Mouse (Mus musculus) neutrophil, adult 5-6 weeks (primary cell): ENCODE measurements around the gene Them7. TPM values are rescaled to one million over a fixed set of nuclear protein-coding genes. Genes with fewer than 3 reads are reported as not detected.
A peak's percentile ranks its signal among the peaks of the same experiment; 100 is the strongest.

ENCODE experiments used
- ATAC-seq: fragments of 151-379, 151-347 bp; 2 replicates; pipeline ENCODE4 v1.8.0; 2017; ENCODE audit warnings: mild to moderate bottlenecking, moderate TSS enrichment; ENCODE audit not compliant: insufficient number of reproducible peaks, poor library complexity, low FRiP score, severe bottlenecking; ENCODE audit errors: extremely low read depth
- total RNA-seq: library from RNA; stranded (forward); fragments of 200-1000 nt; gene quantifications from 2 replicates; pipeline ENCODE4 v1.2.3, GENCODE M21; 2017

Them7 gene
- total RNA-seq, 1 experiment from 2014 or later: not detected

DNA sequence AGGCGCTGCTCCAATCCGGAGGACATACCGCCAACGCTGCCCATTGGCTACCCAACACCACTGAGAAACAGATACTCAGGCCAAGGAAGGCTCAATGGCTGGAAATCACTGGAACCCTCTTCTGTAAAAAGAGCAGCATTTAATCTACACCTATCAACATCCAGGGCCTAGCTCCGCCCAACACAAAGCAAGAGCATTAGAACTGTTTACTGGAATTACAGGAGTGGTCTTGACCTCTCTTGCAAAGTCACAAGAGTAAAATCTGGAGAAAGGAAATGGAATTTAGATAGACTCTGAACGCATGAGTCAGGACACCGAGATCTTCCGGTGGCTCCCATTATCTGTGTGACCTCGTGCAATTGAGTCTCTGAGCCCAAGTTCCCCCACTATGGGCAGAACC, 171.9 kb downstream of the Them7 start:
- no peak for ATAC-seq

DNA sequence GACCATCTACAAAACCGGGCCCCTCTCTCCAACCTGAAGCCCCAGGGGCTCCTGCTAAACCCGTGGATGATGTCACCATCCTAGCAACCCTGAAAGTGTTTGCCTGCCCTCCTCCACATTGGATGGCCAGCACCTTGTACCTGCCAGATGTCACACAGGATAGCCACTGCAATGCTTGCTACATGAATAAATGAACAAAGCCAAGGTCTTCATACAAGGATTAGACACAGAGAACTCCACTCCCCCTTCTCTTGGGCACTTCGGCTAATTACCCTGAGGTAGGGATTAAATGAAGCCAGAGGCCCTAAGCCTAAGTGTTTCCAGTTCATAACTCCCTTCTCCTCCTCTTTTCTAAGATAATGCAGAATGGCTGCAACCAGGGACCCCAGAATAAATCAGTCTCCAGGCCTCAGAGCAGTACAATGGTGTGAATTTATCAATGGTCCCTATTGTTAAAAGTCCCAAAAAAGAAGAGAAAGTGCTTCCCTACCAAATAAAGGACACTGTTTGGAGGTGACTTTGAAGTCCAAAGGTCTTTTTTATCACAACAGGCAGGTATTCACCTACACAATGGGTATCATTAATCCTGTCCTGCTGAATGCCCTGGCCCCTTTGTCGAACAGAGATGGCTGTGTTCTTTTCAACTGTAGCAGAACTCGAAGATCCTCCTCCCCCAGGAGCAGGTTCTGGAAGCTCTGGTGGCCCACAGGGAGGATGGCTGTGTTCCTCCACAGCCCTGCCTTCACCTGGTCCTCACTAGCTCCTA, 173.5 kb downstream of the Them7 start:
- no peak for ATAC-seq

DNA sequence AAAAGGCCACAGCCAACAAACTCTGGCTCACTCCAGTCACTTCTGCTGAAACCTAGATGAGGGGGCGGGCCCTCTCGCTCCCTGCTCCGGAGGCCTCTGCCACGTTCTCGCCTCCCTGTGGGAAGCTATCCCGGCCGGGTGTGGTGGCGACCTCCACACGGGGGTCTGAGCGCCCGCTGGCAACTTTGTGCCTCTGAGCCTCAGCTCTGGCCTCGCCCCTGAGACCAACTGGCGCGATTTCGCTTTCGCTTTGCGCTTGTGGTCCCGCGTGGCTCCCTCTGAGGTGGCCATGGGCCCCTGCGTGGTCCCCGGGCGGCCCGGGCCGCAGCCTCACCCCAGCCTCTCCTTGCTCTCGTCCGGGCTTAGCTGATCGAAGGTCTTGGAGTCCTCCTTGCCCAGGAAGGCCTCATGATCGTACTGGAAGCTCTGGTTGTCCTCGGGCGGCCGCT, 174.5 kb downstream of the Them7 start:
- peak; percentile 34; the same call in 1 of the 2 replicates for ATAC-seq

DNA sequence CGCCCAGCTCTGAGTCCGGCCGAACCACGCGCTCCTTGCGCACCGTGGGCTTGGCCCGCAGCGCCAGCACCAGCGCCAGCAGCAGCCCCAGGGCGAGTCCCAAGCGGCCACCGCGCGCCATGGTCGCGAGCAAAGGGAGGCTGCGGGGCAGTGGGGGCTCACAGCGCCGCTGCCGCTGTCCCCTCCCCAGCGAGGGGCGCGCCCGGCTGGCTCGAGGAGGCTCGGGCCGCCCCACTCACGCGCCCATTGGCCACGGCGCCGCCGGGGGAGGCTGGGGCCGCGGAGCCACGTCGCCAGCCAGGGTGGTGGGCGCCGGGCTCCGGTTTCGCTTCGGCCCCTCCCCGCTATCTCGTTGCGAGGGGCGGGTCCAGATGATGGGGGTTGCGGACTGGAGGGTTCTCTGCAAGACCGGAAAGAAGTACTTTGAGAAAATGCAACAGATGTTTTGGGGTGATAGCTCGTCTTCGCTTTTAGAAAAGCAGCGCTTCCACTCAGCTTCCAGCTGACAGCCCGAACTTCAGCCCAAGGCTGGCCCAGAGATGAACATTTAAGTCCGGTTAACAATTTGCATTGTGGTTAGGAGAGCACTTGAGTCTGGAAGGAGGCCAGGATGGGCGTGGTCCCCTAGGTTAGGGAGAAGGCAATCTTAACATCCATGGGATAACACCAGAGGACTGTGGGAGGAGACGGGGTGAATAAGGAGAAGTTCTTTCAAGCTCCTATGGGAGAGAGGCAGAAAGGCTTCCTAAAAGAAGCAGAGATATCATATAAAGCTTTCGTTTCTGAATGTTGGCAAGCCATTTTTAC, 175.2 kb downstream of the Them7 start, which contains the start of gene Rcn1:
TSS of gene Rcn1 (minus strand) at position 235 of the 807 bp plus-strand sequence.
- peak; percentile 33; the same call in 1 of the 2 replicates for ATAC-seq

DNA sequence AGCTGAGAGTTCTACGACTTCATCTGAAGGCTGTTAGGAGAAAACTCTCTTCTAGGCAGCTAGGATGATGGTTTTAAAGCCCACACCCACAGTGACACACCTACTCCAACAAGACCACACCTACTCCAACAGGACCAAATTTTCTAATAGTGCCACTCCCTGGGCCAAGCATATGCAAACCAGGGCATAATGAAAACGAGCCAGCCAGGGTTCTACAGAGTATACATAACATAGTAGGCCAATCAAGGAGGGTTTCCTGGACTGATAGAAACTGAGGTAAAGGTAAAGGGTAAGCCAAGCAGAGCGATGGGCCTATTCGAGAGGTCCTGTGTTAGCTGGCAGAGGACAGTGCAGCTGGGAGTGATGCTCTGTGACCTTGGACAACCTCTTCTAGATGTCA, 176.4 kb downstream of the Them7 start:
- ATAC-seq: no peak

DNA sequence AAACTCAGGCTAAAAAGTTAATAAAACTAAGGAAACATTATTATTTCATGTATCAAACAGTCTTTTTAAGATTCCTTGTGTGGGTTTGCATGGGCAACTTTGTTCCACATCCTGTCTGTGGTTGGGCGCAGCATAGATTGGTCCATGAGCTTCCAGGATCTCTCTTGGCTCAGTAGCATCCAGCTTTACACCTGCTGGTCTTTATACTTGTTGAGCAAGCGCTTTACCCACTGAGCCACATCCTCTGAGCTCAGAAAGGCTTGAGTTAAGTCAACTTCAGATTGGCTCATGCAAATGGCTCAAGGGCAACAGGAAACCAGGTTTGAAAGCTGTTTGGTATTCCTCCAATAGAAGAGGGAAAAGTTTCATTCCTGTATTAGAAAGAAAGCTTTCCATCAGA, 178.1 kb downstream of the Them7 start:
- ATAC-seq: no peak

DNA sequence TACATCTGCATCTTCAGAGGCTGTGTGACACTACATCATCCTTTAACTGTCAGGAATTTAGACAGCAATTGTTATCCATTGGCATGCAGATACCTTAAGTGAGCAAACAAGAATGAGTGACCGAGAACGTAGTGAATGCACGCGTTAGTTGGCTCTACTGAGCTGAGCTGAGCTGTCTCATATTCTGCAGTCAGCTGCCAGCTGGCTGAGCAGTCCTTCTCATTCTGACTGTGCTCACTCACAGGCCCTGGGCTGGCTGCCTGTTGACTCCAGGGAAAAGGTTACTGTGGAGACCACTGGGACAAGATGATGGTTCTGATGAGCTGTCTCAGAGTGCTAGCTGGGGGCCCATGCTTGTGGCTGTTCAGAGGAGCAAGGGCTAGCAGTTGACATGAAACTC, 184.4 kb downstream of the Them7 start:
- ATAC-seq: no peak

DNA sequence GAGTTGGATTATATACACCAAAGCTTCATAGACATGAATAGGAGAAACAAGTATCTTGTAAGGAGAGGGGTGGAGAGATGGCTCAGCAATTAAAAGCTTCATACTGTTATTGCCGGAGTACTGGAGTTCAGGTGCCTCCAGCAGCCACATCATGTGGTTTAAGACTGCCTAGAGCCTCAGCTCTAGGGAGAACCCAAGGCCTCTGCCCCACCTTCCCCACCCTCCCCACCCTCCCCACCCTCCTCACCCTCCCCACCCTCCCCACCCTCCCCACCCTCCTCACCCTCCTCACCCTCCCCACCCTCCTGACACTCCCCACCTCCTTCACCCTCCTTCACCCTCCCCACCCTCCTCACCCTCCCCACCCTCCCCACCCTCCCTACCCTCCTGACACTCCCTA, 185.1 kb downstream of the Them7 start:
- ATAC-seq: no peak

DNA sequence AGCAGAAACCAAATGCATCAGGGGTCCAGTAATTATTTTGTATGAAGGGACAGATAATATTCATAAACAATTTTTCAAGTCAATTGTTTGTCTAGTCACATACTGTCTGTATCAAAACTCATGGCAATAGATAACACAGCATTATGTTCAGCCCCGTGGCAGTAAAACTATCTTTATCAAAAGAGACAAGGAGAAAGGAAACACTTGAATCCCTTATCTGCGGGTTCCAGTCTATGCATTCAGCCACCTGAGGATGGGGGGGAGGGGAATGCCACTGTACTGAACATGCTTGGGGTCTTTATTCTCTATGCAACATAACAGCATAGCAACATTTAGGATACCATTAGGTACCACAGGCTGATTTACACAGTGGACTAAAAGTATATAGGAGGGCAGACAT, 190.2 kb downstream of the Them7 start:
- ATAC-seq: no peak

DNA sequence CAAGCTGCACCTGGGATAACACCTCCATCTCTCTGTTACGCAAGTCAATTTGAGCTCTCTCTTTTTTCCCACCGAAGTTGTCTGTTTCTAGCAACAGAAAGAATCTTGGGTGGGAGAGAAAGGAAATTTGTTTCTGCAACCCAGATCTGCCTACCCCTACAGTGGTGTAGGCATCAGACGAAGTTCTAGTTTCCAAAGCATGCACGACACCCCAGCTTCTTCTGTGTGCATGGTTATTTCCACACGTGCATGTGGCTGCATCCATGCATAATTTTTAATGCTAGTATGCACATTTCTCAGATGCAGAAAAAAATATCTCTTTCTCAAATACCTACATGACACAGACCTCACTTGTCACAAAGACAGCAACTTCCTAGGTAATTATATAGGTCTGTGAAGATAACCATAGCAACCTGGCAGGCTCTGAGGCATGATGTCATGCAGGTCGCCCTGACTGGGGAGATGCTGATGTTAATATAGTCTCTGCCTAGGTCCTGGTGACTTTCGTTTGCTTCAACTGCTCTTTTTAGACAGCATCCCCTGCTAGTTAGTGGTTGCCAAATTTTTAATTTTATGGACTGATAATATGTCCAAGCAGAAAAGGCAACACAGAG, 192.0 kb downstream of the Them7 start:
- no peak for ATAC-seq

DNA sequence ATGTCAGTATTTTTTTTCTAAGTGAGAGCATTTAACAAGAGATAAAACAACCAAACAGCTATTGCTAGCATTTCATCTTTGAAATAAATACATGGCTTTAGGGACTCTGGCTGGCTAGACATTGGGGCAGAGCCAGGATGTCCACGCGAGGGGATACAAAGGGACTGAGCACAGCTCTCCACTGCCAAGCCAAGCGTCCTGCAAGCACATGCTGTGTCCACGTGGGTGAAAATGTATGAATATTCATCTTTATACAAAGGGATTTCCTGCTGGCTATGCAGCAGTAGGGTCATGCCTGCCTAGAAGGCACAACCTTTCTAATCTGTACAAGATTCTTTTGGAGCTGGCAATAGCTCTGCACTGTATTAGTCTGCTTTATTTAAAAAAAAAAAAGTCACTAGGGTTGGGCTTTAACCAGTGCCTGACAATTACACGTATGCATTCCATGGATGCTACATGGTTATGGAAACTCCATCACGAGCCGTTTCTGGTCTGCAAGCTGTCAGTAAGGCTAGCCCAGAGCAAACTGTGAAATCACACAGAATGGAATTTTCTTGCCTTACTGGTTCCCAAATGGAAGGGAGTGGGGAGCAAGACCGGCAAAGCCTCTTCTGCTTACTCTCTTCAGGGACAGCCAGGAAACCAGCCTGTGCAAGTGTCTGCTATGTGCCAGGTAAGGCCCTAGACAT, 192.7 kb downstream of the Them7 start:
- no peak for ATAC-seq

DNA sequence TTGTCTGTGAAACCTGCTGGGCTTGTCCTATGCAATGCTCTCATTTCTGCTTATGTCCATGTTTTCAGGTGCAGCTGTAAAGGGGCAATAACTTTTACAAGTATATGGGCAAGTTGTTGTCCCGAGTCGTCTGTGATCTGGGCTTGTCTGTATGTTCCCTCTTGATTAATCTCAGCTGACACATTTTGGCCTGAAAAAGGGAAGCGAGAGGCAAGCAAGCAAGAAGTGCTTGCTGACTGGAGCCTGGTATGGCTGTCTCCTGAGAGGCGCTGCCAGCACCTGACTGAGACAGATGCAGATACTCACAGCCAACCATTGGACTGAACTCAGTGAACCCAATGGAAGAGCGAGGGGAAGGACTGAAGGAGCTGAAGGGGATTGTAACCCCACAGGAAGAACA, 193.5 kb downstream of the Them7 start:
- ATAC-seq: no peak

DNA sequence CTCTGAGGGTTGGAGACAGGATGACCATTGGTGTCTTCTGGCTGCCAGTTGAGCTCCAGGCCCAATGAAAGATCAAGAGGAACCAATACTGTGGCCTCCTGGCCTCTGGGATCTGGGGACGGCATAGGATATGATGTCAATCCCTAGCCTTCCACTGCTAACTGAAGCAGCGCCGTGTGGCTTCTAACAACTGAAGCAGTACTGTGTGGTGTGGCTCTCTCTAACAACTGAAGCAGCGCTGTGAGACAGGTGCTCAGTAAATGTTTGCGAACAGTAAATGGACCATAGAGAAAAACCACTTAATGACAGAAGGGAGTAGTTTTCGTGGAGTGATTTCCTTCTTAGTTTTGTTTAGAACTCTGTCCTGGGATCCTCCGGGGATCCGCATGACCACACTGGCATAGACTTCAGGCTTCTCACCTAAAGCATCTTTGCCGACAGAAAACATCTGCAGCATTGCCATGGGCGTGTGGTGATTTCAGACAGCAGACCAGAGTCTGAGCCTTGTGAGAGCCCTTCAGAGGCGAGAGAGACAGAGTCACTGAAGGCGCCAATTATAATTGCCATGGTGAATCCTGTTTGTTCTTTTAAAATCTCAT, 194.6 kb downstream of the Them7 start:
- ATAC-seq: no peak

DNA sequence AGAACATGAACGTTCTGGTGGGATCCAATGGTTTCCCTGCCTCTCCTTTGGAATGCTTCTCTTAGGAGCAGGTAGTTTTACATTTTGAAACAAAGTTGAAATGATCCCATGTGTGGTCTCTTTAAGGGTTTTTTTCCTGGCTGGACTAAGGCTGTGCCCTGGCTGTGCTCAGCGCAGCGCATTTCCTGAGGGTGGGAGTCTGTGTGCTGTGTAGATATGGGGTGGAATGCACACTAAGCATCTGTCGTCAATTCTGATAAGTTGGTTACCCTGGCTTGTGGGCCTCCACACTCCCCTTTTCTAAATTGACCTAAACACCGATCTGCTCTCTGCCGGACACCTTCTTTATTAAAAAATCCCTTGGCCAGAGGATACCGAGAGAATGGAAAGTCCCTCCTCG, 203.3 kb downstream of the Them7 start:
- ATAC-seq: no peak

DNA sequence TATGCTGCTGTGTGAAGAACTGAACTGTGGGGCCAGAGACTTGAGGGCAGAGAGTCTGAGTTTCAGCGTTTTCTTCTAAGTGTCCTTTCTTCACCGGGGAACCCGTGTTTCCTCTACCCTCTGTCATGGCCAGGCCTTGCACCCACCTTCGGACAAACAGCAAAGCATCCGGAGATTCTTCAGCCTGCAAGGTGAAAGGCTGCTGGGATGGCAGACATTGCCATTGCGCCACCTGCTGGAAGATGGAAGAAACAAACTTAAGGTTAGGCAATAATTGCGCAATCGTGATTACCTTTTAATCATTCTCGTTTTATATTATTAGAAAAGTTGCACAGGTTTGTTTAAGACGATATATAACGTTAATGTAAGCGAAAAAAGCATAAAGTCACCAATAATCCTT, 203.9 kb downstream of the Them7 start:
- no peak for ATAC-seq

DNA sequence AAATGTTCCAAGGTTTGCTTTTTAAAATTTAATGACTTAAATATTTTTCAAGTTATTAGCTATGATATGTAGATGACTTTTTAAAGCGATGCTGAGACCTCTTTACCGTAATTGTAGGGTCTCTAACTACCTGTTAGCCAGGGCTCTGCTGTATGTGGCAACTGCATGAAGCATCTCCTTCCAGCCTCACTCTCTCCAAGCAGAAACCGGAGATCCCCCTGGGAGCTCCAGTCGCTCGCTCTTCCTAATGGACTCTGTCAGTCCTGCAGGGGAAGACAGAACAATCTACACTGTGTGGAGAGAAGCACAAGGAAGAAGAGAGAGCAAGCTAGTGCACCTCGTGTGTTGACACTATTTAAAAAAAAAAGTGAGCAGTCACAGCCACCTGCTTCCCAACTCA, 204.3 kb downstream of the Them7 start:
- ATAC-seq: no peak
